Comparison of ENCODE assay signal across 8 mouse cellular contexts in genomic region chr10:70598081-70598515, GRCm38 (mm10). TPM values are rescaled to one million over a fixed set of nuclear protein-coding genes. Genes with fewer than 3 reads are reported as not detected.
DNase-seq lines count a peak whose midpoint lies in the region; ATAC-seq lines count a peak whose summit lies in the region.

No protein-coding gene starts in this region.

- H3K36me3 ChIP-seq in limb, embryonic 15.5 days: no peaks in the 10 kb centered on the region
- no peaks in the 10 kb centered on the region for H3K36me3 ChIP-seq in neural tube, embryonic 13.5 days

- H3K27ac ChIP-seq in limb, embryonic 15.5 days: no peak overlapping the region
- peak overlapping the region; percentile 98 for H3K27ac ChIP-seq in neural tube, embryonic 13.5 days (replicated peaks)

- peak; percentile 49 to 70 for DNase-seq in adrenal gland, postnatal 36 days
- no peak for DNase-seq in adrenal gland, adult 18-20 months (ENCODE audit: low spot score in 2 of 2)
- DNase-seq in retina, embryonic 14.5 days (ENCODE audit: low spot score): peak; percentile 77
- DNase-seq in retina, postnatal 1 day: no peak
- no peak for DNase-seq in urinary bladder, postnatal 10 days (ENCODE audit: low spot score)

- H3K4me3 ChIP-seq in limb, embryonic 15.5 days: peak overlapping the region; percentile 64
- peak overlapping the region; percentile 88 for H3K4me3 ChIP-seq in neural tube, embryonic 13.5 days

- H3K9me3 ChIP-seq in limb, embryonic 15.5 days: no peaks in the 10 kb centered on the region
- 0 out of 2 replicates have a peak, but pooled peaks cover 1% of the 10 kb centered on the region for H3K9me3 ChIP-seq in neural tube, embryonic 13.5 days

- 23% methylated on average over 10 of the region's 10 CpGs for WGBS in limb, embryonic 15.5 days
- 7% methylated on average over 10 of the region's 10 CpGs for WGBS in neural tube, embryonic 13.5 days

- peaks cover 40% of the 10 kb centered on the region for H3K27me3 ChIP-seq in limb, embryonic 15.5 days
- no peaks in the 10 kb centered on the region for H3K27me3 ChIP-seq in neural tube, embryonic 13.5 days

- peaks cover 19% of the 10 kb centered on the region for H3K4me1 ChIP-seq in limb, embryonic 15.5 days
- H3K4me1 ChIP-seq in neural tube, embryonic 13.5 days (replicated peaks): peaks cover 38% of the 10 kb centered on the region

- ATAC-seq in hematopoietic stem cell, adult 5-6 weeks (replicated peaks in 1 of 2; ENCODE audit: insufficient read depth in 1 of 2, low FRiP score in 2 of 2, low TSS enrichment in 1 of 2, low read depth in 1 of 2, poor library complexity in 2 of 2, severe bottlenecking in 2 of 2): peak; percentile 57 to 69; a peak in 3 of 4 replicates
- ATAC-seq in limb, embryonic 15.5 days (ENCODE audit: insufficient number of reproducible peaks, low FRiP score, low TSS enrichment, low read depth): no peak
- ATAC-seq in neural tube, embryonic 13.5 days (ENCODE audit: low read depth): 0 out of 2 replicates have a peak, but pooled peaks have one; percentile 21

- no peak overlapping the region for H3K9ac ChIP-seq in limb, embryonic 15.5 days
- H3K9ac ChIP-seq in neural tube, embryonic 13.5 days: peak overlapping the region; percentile 98

- peak overlapping the region; percentile 99 for H3K4me2 ChIP-seq in limb, embryonic 15.5 days
- H3K4me2 ChIP-seq in neural tube, embryonic 13.5 days: peak overlapping the region; percentile 77

RNA-seq across cellular contexts. Expression of gene Phyhipl, which starts 57.7 kb away (rescaled TPM):
- total RNA-seq in adrenal gland, postnatal 36 days (2021): 1 to 10 TPM; 1.7 to 3.0 TPM
- 1 to 10 TPM; 4.3 to 5.1 TPM for total RNA-seq in adrenal gland, adult 18-20 months (2021)
- not detected in 2 replicates for total RNA-seq in hematopoietic stem cell, adult 5-6 weeks (2017)
- 1.3 and 1.9 TPM in 2 replicates for polyA plus RNA-seq in limb, embryonic 15.5 days (2015; fragmentation: Nextera tagmentation; extraction: Ambion mirVana)
- polyA plus RNA-seq in neural tube, embryonic 13.5 days (2015; fragmentation: Nextera tagmentation; extraction: Ambion mirVana): 265 and 276 TPM in 2 replicates

Comparison
In these comparisons a context has a peak if more than half of its experiments do, and no peak if none do; other contexts are left out.
1. DNase-seq: peak in adrenal gland, postnatal 36 days (2 of 2) and retina, embryonic 14.5 days (single experiment); none in adrenal gland, adult 18-20 months (0 of 2), retina, postnatal 1 day (single experiment) and urinary bladder, postnatal 10 days (single experiment).